Mouse (Mus musculus): ENCODE data around the gene Tmem106c. TPM values are rescaled to one million over a fixed set of nuclear protein-coding genes. Genes with fewer than 3 reads are reported as not detected.

Tmem106c gene
- polyA plus RNA-seq, 1 experiment, result 58.3 TPM

DNA sequence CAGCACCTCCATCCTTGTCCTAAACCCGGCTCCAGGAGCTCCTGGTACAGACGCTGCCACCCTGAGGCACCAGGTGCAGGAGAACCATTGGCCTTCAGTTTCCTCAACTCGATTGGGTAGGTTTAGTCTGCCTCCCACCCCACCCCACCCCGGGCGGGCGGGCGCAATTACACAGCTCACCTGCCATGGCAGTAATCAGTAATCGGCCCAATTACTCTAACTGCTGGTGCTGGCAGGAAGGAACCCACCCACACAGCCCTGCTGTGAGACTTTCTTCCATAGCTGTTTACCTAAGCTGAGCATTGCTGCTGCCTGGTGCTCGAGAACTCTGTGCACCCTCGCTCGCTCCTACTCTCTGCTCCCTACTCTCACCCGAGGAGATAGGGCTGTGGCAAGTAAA lies 31.6 kb upstream of the Tmem106c start:
- no peak overlapping the region for H3K27ac ChIP-seq (ENCODE audit: insufficient read depth, low read length)
- no peaks in the 10 kb centered on the region for H3K4me1 ChIP-seq (ENCODE audit: control insufficient read depth, insufficient read depth, low read length)
- TF ChIP-seq CTCF (IDR thresholded peaks at IDR 0.05; ENCODE audit: extremely low read depth, insufficient read depth, low read length) (no peak), POLR2A (IDR thresholded peaks at IDR 0.05; ENCODE audit: extremely low read depth, insufficient read depth, low read length) (no peak)
- H3K4me3 ChIP-seq (ENCODE audit: insufficient read depth, low read length), result no peak overlapping the region

DNA sequence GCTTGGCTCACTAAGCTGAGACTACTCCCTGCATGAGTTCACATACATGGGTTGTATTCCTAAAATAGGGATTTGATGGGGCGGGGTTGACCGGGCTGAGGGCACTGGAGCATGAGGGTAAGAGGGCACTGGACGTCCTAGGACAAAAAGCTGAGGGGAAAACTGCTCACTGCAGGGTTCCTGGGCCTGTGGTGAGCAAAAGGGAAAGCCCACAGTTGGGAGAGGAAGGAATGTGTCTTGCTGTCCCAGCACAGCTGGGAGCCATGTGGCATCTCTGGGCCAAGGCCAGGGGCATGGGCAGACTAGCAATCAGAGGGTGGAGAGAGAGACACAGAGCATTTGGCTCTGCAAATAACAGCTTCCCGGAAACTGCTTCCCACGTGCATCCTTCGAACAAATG lies 25.4 kb upstream of the Tmem106c start:
- no peak for TF ChIP-seq POLR2A (IDR thresholded peaks at IDR 0.05; ENCODE audit: extremely low read depth, insufficient read depth, low read length)
- no peak for TF ChIP-seq CTCF (IDR thresholded peaks at IDR 0.05; ENCODE audit: extremely low read depth, insufficient read depth, low read length)
- Histone ChIP-seq H3K4me3 (ENCODE audit: insufficient read depth, low read length) (no peak overlapping the region), H3K27ac (ENCODE audit: insufficient read depth, low read length) (no peak overlapping the region), H3K4me1 (ENCODE audit: control insufficient read depth, insufficient read depth, low read length) (no peaks in the 10 kb centered on the region)

DNA sequence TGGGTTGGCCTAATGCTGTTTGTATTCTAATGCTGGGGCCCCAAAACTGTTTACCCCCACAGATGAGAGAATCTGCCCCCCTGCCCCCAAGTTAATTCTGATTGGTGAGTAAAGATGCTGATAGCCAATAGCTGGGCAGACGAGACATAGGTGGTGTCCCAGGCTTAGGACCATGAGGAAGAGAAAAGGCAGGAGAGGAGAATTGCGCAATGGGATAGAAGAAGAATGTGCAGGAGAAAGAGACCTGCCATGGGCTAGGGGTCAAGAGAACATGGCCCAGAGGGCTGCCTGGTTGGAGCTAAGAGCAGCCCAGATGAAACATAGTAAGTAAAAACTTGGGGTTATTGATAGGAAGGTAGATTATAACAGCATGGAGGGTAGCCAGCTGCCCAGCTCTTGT lies 23.9 kb upstream of the Tmem106c start:
- Histone ChIP-seq H3K4me3 (ENCODE audit: insufficient read depth, low read length) (no peak overlapping the region), H3K4me1 (ENCODE audit: control insufficient read depth, insufficient read depth, low read length) (no peaks in the 10 kb centered on the region), H3K27ac (ENCODE audit: insufficient read depth, low read length) (no peak overlapping the region)
- TF ChIP-seq CTCF (IDR thresholded peaks at IDR 0.05; ENCODE audit: extremely low read depth, insufficient read depth, low read length) (no peak), POLR2A (IDR thresholded peaks at IDR 0.05; ENCODE audit: extremely low read depth, insufficient read depth, low read length) (no peak)

DNA sequence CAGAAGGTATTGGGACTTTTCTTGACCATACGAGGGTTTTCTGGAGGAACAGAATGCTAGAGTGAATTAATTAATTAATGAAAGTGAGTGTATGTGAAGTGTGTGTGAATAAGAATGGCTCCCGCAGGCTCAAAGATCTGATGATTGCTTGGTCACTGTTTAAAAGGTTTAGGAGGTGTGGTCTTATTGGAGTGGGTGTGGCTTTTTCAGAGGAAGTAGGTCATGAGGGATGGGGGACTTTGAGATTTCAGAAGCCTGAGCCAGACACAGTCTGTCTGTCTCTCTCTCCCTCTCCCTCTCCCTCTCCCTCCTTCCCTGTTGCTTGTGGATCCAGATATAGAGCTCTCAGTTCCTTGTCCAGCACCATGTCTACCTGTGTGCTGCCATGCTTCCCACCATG lies 22.7 kb upstream of the Tmem106c start:
- no peaks in the 10 kb centered on the region for H3K4me1 ChIP-seq (ENCODE audit: control insufficient read depth, insufficient read depth, low read length)
- H3K4me3 ChIP-seq (ENCODE audit: insufficient read depth, low read length), result no peak overlapping the region
- TF ChIP-seq CTCF (IDR thresholded peaks at IDR 0.05; ENCODE audit: extremely low read depth, insufficient read depth, low read length) (no peak), POLR2A (IDR thresholded peaks at IDR 0.05; ENCODE audit: extremely low read depth, insufficient read depth, low read length) (no peak)
- no peak overlapping the region for H3K27ac ChIP-seq (ENCODE audit: insufficient read depth, low read length)

DNA sequence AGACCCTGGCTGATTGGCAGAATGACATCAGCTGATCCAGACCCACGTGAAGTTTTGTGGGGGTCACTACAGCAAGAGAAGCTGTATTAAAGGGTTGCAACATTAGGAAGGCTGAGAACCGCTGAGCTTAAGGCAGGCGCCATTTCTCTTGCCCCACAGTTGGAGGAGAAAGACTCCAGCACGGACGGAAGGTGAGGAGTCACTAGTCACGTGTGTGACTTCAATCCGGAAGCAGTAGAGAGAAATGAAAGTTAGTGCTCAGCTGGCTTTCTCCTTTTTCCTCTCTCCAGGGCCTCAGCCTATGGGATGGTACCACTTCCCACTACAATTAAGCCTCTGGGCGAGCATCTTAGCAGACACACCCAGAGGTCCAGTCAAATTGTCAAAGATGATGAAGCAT lies 21.5 kb upstream of the Tmem106c start:
- TF ChIP-seq CTCF (IDR thresholded peaks at IDR 0.05; ENCODE audit: extremely low read depth, insufficient read depth, low read length) (no peak), POLR2A (IDR thresholded peaks at IDR 0.05; ENCODE audit: extremely low read depth, insufficient read depth, low read length) (no peak)
- H3K4me1 ChIP-seq (ENCODE audit: control insufficient read depth, insufficient read depth, low read length), result no peaks in the 10 kb centered on the region
- H3K27ac ChIP-seq (ENCODE audit: insufficient read depth, low read length), result no peak overlapping the region
- no peak overlapping the region for H3K4me3 ChIP-seq (ENCODE audit: insufficient read depth, low read length)

DNA sequence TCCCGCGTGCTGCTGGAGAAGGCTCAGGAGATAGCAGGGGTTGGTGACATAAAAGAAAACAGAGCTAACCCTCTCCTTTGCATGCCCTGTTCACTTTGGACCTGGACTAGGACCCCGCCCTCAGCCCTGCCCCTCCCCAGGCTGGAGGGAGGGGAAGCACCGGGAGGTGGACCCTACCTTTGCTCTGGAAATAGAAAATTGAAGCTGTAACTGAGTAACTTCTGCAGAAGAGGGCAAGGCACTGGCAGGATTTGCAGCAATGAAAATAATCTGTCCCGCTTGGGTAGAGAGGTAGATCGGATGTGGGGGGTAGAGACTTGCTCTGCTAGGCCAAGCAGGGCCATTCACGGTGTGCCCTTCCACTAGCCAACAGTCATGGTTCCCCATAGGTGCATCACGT lies 20.6 kb upstream of the Tmem106c start:
- TF ChIP-seq POLR2A (IDR thresholded peaks at IDR 0.05; ENCODE audit: extremely low read depth, insufficient read depth, low read length), result no peak
- no peak for TF ChIP-seq CTCF (IDR thresholded peaks at IDR 0.05; ENCODE audit: extremely low read depth, insufficient read depth, low read length)
- Histone ChIP-seq H3K27ac (ENCODE audit: insufficient read depth, low read length) (no peak overlapping the region), H3K4me3 (ENCODE audit: insufficient read depth, low read length) (no peak overlapping the region), H3K4me1 (ENCODE audit: control insufficient read depth, insufficient read depth, low read length) (no peaks in the 10 kb centered on the region)

DNA sequence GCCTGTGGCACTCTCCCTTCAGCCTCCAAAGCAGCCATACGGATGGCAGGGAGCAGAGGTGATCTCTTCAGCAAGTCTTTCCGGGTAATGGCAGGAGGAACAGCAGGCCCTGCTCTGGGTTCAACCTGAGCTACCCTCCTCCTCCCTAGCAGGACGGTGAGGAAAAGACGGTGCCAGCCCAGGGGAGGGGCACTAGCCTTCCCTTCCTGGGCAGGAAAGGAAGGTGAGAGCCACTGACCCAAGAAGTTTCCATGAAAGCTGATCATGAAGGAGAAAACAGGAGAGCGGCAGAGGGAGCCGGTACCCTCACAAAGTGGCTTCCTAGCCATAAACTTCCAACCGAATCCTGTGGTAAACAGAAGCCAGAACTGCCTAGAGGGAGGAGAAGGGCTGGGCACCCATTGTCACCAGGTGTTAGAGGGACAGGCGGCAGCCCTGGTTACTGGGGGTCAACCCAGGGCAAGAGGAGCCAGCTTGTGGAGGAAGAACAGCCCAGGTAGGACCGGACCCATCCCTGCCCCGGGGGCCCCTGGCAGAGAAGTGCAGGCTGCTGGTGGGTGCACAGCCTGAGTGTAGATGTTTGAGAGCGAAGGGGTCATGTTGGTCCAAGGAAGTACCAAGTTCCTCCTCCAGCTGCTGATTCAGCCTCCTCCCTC lies 19.0 kb upstream of the Tmem106c start:
- TF ChIP-seq CTCF (IDR thresholded peaks at IDR 0.05; ENCODE audit: extremely low read depth, insufficient read depth, low read length) (no peak), POLR2A (IDR thresholded peaks at IDR 0.05; ENCODE audit: extremely low read depth, insufficient read depth, low read length) (no peak)
- H3K4me3 ChIP-seq (ENCODE audit: insufficient read depth, low read length), result no peak overlapping the region
- H3K27ac ChIP-seq (ENCODE audit: insufficient read depth, low read length), result no peak overlapping the region
- 0 out of 2 replicates have a peak, but pooled peaks cover under 1% of the 10 kb centered on the region for H3K4me1 ChIP-seq (ENCODE audit: control insufficient read depth, insufficient read depth, low read length)

DNA sequence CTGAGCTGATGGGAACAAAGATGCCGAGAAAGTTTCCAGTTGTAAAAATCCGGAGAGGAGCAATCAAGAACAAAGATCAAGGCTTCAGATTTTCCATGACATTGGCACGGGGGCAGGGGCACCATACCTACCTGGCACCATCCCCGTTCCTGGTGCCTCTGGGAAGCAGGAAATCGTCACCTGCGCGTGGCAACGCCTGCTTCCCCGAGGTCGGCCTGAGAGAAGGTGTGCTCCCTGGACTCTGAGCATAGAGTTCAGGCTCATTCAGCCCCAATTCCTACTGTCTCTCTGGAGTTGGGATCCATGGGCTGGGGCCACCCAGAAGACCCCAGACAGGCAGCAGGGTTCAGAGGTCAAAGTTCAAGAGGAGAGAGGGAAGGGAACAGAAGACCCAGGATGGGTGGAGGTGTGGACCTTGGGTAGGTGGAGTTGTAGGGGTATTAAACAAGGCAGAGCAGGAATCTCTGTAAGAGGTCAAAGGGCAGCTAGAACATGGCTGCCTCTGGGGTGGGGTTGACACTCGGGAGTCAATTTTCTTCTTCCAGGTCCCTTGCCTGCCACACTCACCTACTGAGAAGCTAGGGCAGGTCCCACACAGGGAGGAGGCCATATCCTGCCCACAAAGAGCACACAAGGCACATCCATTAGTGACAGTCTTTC lies 18.2 kb upstream of the Tmem106c start:
- TF ChIP-seq CTCF (IDR thresholded peaks at IDR 0.05; ENCODE audit: extremely low read depth, insufficient read depth, low read length) (no peak), POLR2A (IDR thresholded peaks at IDR 0.05; ENCODE audit: extremely low read depth, insufficient read depth, low read length) (no peak)
- no peak overlapping the region for H3K27ac ChIP-seq (ENCODE audit: insufficient read depth, low read length)
- H3K4me3 ChIP-seq (ENCODE audit: insufficient read depth, low read length), result no peak overlapping the region
- H3K4me1 ChIP-seq (ENCODE audit: control insufficient read depth, insufficient read depth, low read length), result 0 out of 2 replicates have a peak, but pooled peaks cover 1% of the 10 kb centered on the region

DNA sequence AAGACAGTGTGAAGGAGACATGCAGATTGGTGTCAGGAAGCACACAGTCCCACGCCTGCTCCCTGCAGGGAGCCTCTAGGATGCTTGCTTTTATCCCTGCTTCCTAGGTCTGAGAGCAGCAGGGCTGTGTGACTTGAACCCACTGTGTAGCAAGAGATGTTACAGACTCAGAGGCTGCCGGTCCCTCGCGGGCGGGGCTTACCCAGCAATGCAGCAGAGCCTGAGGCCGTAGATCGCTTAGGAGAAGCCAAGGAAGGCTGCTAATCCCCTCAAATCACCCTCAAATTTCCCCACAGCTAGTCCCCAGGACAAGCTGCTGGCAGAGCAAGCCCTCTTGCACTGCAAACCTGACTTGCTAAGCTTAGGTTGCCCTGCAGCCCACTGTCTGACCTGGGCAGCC lies 15.3 kb upstream of the Tmem106c start:
- Histone ChIP-seq H3K4me1 (ENCODE audit: control insufficient read depth, insufficient read depth, low read length) (0 out of 2 replicates have a peak, but pooled peaks cover 3% of the 10 kb centered on the region), H3K27ac (ENCODE audit: insufficient read depth, low read length) (no peak overlapping the region), H3K4me3 (ENCODE audit: insufficient read depth, low read length) (no peak overlapping the region)
- TF ChIP-seq CTCF (IDR thresholded peaks at IDR 0.05; ENCODE audit: extremely low read depth, insufficient read depth, low read length) (no peak), POLR2A (IDR thresholded peaks at IDR 0.05; ENCODE audit: extremely low read depth, insufficient read depth, low read length) (no peak)

DNA sequence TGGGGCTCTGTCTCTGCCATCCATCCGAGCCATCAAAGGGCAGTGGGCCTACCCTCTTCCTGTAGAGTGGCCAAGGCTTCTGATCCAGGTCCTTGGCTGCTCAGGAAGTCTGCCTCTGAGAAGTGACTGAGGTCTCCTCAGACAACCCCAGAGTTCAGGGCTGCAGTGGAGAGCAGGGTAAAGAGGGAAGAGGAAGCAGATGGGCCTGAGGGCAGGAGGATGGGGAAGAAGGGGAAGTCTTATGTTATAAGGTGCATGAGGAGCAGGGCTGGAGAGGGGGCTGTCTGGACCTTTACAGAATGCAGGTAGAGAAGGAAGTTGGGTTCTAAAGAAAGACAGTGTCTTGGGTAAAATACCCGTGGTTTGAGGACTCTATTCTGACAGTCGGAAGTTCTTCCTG lies 14.3 kb upstream of the Tmem106c start:
- Histone ChIP-seq H3K4me3 (ENCODE audit: insufficient read depth, low read length) (no peak overlapping the region), H3K4me1 (ENCODE audit: control insufficient read depth, insufficient read depth, low read length) (0 out of 2 replicates have a peak, but pooled peaks cover 3% of the 10 kb centered on the region), H3K27ac (ENCODE audit: insufficient read depth, low read length) (no peak overlapping the region)
- TF ChIP-seq POLR2A (IDR thresholded peaks at IDR 0.05; ENCODE audit: extremely low read depth, insufficient read depth, low read length) (no peak), CTCF (IDR thresholded peaks at IDR 0.05; ENCODE audit: extremely low read depth, insufficient read depth, low read length) (no peak)
